Mouse (Mus musculus) embryonic facial prominence, embryonic 15.5 days (tissue): Measurements from ENCODE around the gene Dpep3. TPM values are rescaled to one million over a fixed set of nuclear protein-coding genes. Genes with fewer than 3 reads are reported as not detected.
A peak's percentile ranks its signal among the peaks of the same experiment; 100 is the strongest.

Experiments used
- ATAC-seq: fragments of 200-750 bp; cut with Nextera tagmentation; 2 replicates; pipeline ENCODE4 v1.8.0; 2017; ENCODE audit warnings: low read depth, moderate TSS enrichment; ENCODE audit not compliant: insufficient number of reproducible peaks, low FRiP score, low TSS enrichment
- H3K27ac ChIP-seq: fragments of 300-500 bp; sonication (generic); replicated peaks from 2 replicates; pipeline ENCODE4 v1.5.1; 2015; ENCODE audit warnings: mild to moderate bottlenecking, inconsistent platforms
- H3K27me3 ChIP-seq: fragments of 300-500 bp; sonication (generic); 2 replicates; pipeline ENCODE4 v1.6.1; 2015; ENCODE audit warnings: inconsistent platforms
- H3K36me3 ChIP-seq: fragments of 300-500 bp; sonication (generic); 2 replicates; pipeline ENCODE4 v1.6.1; 2015; ENCODE audit warnings: mild to moderate bottlenecking, inconsistent platforms
- H3K4me1 ChIP-seq: fragments of 300-500 bp; sonication (generic); 2 replicates; pipeline ENCODE4 v1.6.1; 2015; ENCODE audit warnings: inconsistent platforms
- H3K4me2 ChIP-seq: fragments of 300-500 bp; sonication (generic); replicated peaks from 2 replicates; pipeline ENCODE4 v1.6.1; 2015; ENCODE audit warnings: mild to moderate bottlenecking, inconsistent platforms
- H3K4me3 ChIP-seq: fragments of 300-500 bp; sonication (generic); replicated peaks from 2 replicates; pipeline ENCODE4 v1.5.1; 2015; ENCODE audit warnings: mild to moderate bottlenecking, inconsistent platforms
- H3K9ac ChIP-seq: fragments of 300-500 bp; sonication (generic); 2 replicates; pipeline ENCODE4 v1.6.1; 2015; ENCODE audit warnings: inconsistent platforms
- H3K9me3 ChIP-seq: fragments of 300-500 bp; sonication (generic); replicated peaks from 2 replicates; pipeline ENCODE4 v1.6.1; 2016; ENCODE audit warnings: inconsistent platforms
- WGBS: fragments of 180-500 bp; shearing (Covaris S2); methylation state at CpG from one replicate; pipeline ENCODE4 v1.1.7; 2015; 5-methylcytosine and 5-hydroxymethylcytosine counted together
- microRNA-seq: library from miRNA; unstranded; fragments of <30 nt; microRNA quantifications from one replicate; pipeline ENCODE4, GENCODE M21; 2016; ENCODE audit warnings: borderline number of aligned reads
- polyA plus RNA-seq: library from polyadenylated mRNA; unstranded; fragments of >200 nt; fragmentation: Nextera tagmentation; extraction: Ambion mirVana; gene quantifications from 2 replicates; pipeline ENCODE4 v1.2.1, GENCODE M21; 2015

Dpep3 gene
- polyA plus RNA-seq, 1 experiment from 2014 or later: not detected

DNA sequence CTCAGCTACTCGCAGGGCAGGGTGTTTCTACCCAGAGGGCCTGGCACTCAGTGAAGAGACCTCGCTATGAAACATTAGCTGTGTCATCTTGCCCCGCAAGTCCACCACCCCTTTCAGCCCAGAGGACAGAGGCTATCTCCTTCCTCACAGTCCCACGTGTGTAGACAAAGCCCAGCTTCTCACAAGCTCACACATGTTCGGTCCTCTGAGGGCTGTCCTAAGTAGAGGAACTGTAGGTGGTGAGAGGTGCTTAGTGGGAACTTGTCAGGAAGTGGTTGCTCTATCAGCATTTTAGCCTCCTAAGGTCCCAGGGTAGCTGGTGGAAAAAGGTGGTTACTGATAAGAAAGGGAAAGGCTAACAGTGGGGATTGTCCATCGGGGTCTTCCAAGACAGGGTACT, 44.1 kb downstream of the Dpep3 start:
- Histone ChIP-seq H3K4me2 (no peak overlapping the region), H3K9ac (no peak overlapping the region), H3K4me1 (peaks cover 20% of the 10 kb centered on the region), H3K27me3 (no peaks in the 10 kb centered on the region), H3K9me3 (no peaks in the 10 kb centered on the region), H3K4me3 (no peak overlapping the region), H3K27ac (no peak overlapping the region), H3K36me3 (peaks cover 38% of the 10 kb centered on the region)
- no peak for ATAC-seq
- 66% methylated on average over 6 of the region's 6 CpGs for whole genome bisulfite sequencing

DNA sequence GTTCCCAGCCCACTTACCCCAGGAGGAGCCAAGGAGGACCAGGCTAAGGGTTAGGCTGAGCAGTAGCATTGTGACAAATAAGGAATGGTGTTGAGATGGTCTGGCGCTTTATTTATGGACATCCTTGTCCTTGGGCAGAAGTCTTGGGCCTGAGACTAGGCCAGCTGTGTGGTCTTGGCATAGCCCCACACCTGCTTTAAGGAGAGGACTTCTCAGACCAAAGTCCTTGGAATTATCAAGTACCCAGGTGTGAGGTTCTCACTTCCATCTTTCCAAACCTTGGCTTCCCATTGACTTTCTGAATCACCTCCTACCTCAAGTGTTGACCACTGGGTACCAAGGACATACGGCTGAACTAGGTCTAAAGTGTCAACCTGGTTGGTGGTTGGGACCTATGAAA, 45.5 kb downstream of the Dpep3 start, which contains the start of gene Ctrl:
TSS of gene Ctrl (minus strand) at position 101 of the 400 bp plus-strand sequence.
- 100% methylated on average over 2 of the region's 2 CpGs for WGBS
- Histone ChIP-seq H3K4me1 (peaks cover 20% of the 10 kb centered on the region), H3K27ac (no peak within 1 kb of the TSS), H3K27me3 (no peaks in the 10 kb centered on the region), H3K4me2 (no peak within 1 kb of the TSS), H3K9me3 (no peaks in the 10 kb centered on the region), H3K9ac (no peak within 1 kb of the TSS), H3K4me3 (no peak within 1 kb of the TSS), H3K36me3 (peaks cover 34% of the 10 kb centered on the region)
- ATAC-seq: no peak

DNA sequence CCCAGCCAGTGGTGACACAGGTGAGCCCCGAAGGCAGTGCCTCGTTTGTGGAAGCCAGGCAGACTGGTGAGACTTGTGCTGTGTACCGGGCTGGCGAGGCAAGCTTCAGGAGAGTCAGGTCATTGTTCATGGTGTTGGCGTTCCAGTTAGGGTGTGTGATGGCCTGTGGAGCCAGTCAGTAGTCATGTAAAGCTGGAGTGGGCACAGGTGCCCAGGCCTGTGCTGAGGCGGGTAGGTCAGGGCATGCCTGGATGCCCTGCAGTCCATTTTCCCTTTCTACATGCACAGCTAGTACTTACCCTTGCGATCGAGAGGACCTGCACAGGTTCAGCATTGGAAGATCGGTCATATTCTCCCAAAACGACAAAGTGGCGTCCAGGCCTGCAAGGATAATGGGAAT, 46.7 kb downstream of the Dpep3 start:
- Histone ChIP-seq H3K27me3 (no peaks in the 10 kb centered on the region), H3K36me3 (peaks cover 34% of the 10 kb centered on the region), H3K27ac (no peak overlapping the region), H3K4me2 (no peak overlapping the region), H3K9me3 (no peaks in the 10 kb centered on the region), H3K4me3 (no peak overlapping the region), H3K4me1 (peaks cover 13% of the 10 kb centered on the region), H3K9ac (no peak overlapping the region)
- WGBS: 91% methylated on average over 11 of the region's 11 CpGs
- ATAC-seq: no peak

DNA sequence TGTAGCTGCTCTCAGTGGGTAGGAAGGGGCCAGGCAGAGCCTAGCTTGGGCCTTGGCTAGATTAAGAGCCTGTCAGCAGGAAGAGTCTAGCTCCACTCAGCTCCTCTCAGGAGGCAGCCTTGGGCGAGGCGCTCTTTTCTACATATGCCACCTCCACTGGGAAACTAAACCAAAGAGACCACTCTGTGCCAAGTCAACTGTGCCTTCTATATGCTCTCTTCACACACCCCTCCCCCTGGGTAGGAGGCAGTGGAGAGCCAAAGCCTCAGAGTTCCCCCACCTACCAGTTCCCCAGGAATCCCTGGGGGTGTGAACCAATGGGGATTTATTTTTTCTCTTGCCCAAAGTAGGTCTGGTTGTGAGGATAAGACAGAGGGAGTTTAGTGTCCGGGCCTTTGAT, 48.0 kb downstream of the Dpep3 start:
- Histone ChIP-seq H3K9ac (no peak overlapping the region), H3K4me3 (no peak overlapping the region), H3K27me3 (no peaks in the 10 kb centered on the region), H3K4me1 (peaks cover 10% of the 10 kb centered on the region), H3K4me2 (no peak overlapping the region), H3K36me3 (peaks cover 43% of the 10 kb centered on the region), H3K27ac (no peak overlapping the region), H3K9me3 (no peaks in the 10 kb centered on the region)
- no peak for ATAC-seq
- WGBS: 96% methylated on average over 3 of the region's 3 CpGs

DNA sequence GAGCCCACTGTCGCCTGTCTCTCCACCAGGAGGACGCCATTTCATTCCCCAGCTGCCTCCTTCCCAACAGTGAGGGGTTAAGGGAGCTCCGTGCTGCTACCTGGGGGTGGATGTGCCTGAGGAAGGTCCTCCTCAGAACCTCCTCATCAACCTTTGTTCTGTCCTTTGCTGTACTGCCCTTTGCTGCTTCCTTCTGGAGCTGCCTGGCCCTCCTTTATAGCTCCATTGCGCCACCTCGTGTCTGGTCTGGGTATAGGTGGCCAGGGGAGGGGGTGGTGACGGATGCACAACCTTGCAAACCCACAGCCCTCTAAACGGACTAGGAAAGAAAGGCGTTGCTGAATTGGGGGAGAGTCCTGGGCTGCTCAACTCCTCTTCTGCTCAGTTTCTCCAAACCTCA, 48.6 kb downstream of the Dpep3 start:
- H3K27me3 ChIP-seq: no peaks in the 10 kb centered on the region
- 0 out of 2 replicates have a peak, but pooled peaks have one; percentile 12 for ATAC-seq
- no peaks in the 10 kb centered on the region for H3K9me3 ChIP-seq
- WGBS: 18% methylated on average over 8 of the region's 8 CpGs
- no peak overlapping the region for H3K27ac ChIP-seq
- peaks cover 45% of the 10 kb centered on the region for H3K36me3 ChIP-seq
- no peak overlapping the region for H3K4me2 ChIP-seq
- no peak overlapping the region for H3K4me3 ChIP-seq
- peaks cover 3% of the 10 kb centered on the region; the same call in 1 of the 2 replicates for H3K4me1 ChIP-seq
- H3K9ac ChIP-seq: no peak overlapping the region; the same call in 1 of the 2 replicates

DNA sequence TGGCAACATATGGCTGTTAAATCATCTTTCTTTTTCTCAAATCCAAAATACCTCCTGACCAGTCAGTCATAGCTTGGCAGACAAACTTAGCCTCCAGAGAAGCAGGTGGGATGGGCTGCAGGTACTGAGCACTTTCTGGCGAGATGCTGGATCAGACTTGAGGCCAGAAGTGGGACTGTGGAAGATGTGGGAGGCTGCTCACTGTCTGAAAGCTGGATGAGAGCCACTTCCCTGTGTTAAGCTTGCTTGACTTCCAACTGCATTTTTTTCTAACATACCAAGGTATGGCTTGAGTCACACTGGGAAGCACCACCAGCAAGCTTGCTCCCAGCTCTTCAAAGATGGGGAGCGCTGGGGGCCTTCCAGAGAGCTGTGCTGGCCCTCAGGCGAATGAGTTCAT, 54.1 kb downstream of the Dpep3 start:
- H3K27me3 ChIP-seq: no peaks in the 10 kb centered on the region
- no peak for ATAC-seq
- peaks cover 29% of the 10 kb centered on the region for H3K36me3 ChIP-seq

More for the DNA sequence above, 54.1 kb downstream of the Dpep3 start:
- no peaks in the 10 kb centered on the region for H3K4me1 ChIP-seq
- no peak overlapping the region for H3K4me2 ChIP-seq
- no peak overlapping the region for H3K4me3 ChIP-seq
- H3K9ac ChIP-seq: no peak overlapping the region
- WGBS: 60% methylated on average over 3 of the region's 3 CpGs
- H3K27ac ChIP-seq: no peak overlapping the region
- H3K9me3 ChIP-seq: no peaks in the 10 kb centered on the region

Small RNA genes within 50 kb of the gene (microRNA-seq; reads per million reads assigned to microRNA genes)
- gene Mir7074: not detected

Other genes with a start within 250 kb of the Dpep3 start
- 21.9 and 23.1 TPM in 2 replicates for gene Gfod2, start 220.8 kb downstream of the Dpep3 start, polyA plus RNA-seq
- 12.5 and 12.9 TPM in 2 replicates for gene Ranbp10, start 152.1 kb downstream of the Dpep3 start, polyA plus RNA-seq
- 3.5 and 7.2 TPM in 2 replicates for gene Tsnaxip1, start 151.7 kb downstream of the Dpep3 start, polyA plus RNA-seq
- gene Cenpt, start 126.2 kb downstream of the Dpep3 start, polyA plus RNA-seq: 44.9 and 46.9 TPM in 2 replicates
- 73.2 and 75.8 TPM in 2 replicates for gene Thap11, start 124.3 kb downstream of the Dpep3 start, polyA plus RNA-seq
- 150 and 188 TPM in 2 replicates for gene Nutf2, start 118.8 kb downstream of the Dpep3 start, polyA plus RNA-seq
- gene Edc4, start 98.5 kb downstream of the Dpep3 start, polyA plus RNA-seq: 48.9 and 56.3 TPM in 2 replicates
- gene Nrn1l, start 85.9 kb downstream of the Dpep3 start, polyA plus RNA-seq: 1.7 and 1.8 TPM in 2 replicates
- 35.8 and 40.2 TPM in 2 replicates for gene Pskh1, start 79.0 kb downstream of the Dpep3 start, polyA plus RNA-seq
- 1.4 TPM in 2 replicates for gene Ctrl, start 45.6 kb downstream of the Dpep3 start, polyA plus RNA-seq
- gene Psmb10, start 41.0 kb downstream of the Dpep3 start, polyA plus RNA-seq: 31.0 and 33.8 TPM in 2 replicates
- 2.8 and 3.3 TPM in 2 replicates for gene Lcat, start 36.0 kb downstream of the Dpep3 start, polyA plus RNA-seq
- 57.6 and 60.4 TPM in 2 replicates for gene Slc12a4, start 13.3 kb downstream of the Dpep3 start, polyA plus RNA-seq
- 22.9 and 26.0 TPM in 2 replicates for gene Dus2, start 11.9 kb upstream of the Dpep3 start, polyA plus RNA-seq
- gene Dpep2nb, start 26.5 kb upstream of the Dpep3 start, polyA plus RNA-seq: 0.16 TPM in 1 of 2 replicates, not detected in the other
- gene Ddx28, start 32.5 kb upstream of the Dpep3 start, polyA plus RNA-seq: 17.2 and 17.5 TPM in 2 replicates
- gene Nfatc3, start 79.4 kb upstream of the Dpep3 start, polyA plus RNA-seq: 6.9 and 7.5 TPM in 2 replicates
- 43.5 and 55.4 TPM in 2 replicates for gene Esrp2, start 157.5 kb upstream of the Dpep3 start, polyA plus RNA-seq
- 17.3 and 18.6 TPM in 2 replicates for gene Pla2g15, start 171.0 kb upstream of the Dpep3 start, polyA plus RNA-seq
- 44.0 and 49.2 TPM in 2 replicates for gene Slc7a6, start 189.4 kb upstream of the Dpep3 start, polyA plus RNA-seq
- gene Slc7a6os, start 231.5 kb upstream of the Dpep3 start, polyA plus RNA-seq: 33.3 and 39.6 TPM in 2 replicates
- gene Prmt7, start 231.5 kb upstream of the Dpep3 start, polyA plus RNA-seq: 41.2 and 44.5 TPM in 2 replicates